Mouse (Mus musculus): Measurements from ENCODE around the gene Ocm. TPM values are rescaled to one million over a fixed set of nuclear protein-coding genes. Genes with fewer than 3 reads are reported as not detected.

The Ocm gene
- polyA plus RNA-seq, 1 experiment, result not detected

DNA sequence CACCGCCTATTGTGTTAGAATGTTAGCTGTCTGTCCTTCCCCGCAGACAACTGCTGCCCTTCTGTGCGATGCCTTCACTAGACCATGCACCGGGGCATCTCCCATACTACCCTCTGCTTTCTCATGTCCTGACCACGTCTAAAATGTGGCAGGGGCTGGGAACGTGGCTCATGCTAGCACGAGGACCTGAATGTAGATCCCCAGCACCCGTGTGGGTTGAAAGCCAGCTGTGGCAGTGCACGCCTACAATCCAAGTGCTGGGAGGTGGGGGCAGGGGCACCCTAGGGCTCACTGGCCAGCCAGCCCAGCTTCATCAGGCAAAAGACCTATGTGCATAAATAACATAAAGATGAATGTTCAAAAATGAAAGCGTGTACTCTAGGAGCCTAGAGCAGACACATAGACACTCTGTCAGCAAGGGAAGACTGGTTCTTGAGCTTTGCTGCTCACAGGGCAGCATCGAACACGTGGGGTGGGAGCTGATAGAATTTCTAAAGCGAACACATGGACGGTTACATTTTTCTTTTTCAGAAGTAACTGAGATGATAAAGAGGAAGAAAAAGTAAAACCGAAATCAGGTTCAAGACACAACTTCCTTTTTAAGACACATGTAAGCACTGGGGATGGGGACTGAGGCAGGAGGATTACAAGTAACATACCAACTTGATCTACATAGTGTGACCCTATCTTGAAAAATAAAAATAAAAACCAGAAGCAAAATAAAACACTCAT, 23.8 kb downstream of the Ocm start:
- Histone ChIP-seq H3K4me1 (ENCODE audit: control insufficient read depth, insufficient read depth, low read length) (no peaks in the 10 kb centered on the region), H3K4me3 (ENCODE audit: insufficient read depth, low read depth, low read length) (no peak overlapping the region), H3K27me3 (replicated peaks; ENCODE audit: control insufficient read depth, insufficient read depth, low read length) (no peaks in the 10 kb centered on the region), H3K27ac (ENCODE audit: insufficient read depth, low read depth, low read length) (no peak overlapping the region), H3K36me3 (ENCODE audit: control insufficient read depth, insufficient read depth, low read length) (peaks cover 7% of the 10 kb centered on the region)
- WGBS, result 85% methylated on average over 15 of the region's 15 CpGs
- no peak for DNase-seq
- no peak for TF ChIP-seq CTCF (conservative IDR thresholded peaks at IDR 0.05; ENCODE audit: insufficient read depth, insufficient read length, low read depth, low read length)
- TF ChIP-seq POLR2A (IDR thresholded peaks at IDR 0.05; ENCODE audit: low read depth, low read length), result no peak

DNA sequence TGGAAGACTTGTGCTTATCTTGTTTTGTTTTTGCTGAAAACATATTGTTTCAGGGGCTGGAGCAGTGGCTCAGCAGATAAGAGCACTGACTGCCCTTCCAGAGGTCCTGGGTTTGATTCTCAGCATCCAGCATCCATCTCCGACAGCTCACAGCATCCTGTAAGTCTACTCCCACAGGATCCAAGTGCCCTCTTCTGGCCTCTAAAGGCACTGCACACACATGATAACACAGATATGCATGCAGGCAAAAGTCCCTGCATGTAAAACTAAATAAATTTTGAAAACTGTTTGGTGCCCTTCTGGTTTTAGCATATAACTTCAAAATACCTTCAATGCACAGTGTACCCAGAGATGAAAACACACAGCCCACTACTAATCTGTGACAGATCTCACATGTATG, 27.1 kb downstream of the Ocm start:
- DNase-seq, result no peak
- H3K27me3 ChIP-seq (replicated peaks; ENCODE audit: control insufficient read depth, insufficient read depth, low read length), result no peaks in the 10 kb centered on the region
- WGBS, result 88% methylated on average over 1 of the region's 1 CpGs
- H3K4me3 ChIP-seq (ENCODE audit: insufficient read depth, low read depth, low read length), result no peak overlapping the region
- H3K4me1 ChIP-seq (ENCODE audit: control insufficient read depth, insufficient read depth, low read length), result no peaks in the 10 kb centered on the region
- TF ChIP-seq POLR2A (IDR thresholded peaks at IDR 0.05; ENCODE audit: low read depth, low read length) (no peak), CTCF (conservative IDR thresholded peaks at IDR 0.05; ENCODE audit: insufficient read depth, insufficient read length, low read depth, low read length) (0 out of 2 replicates have a peak, but pooled peaks have one; percentile 26)
- no peak overlapping the region for H3K27ac ChIP-seq (ENCODE audit: insufficient read depth, low read depth, low read length)
- peaks cover 8% of the 10 kb centered on the region for H3K36me3 ChIP-seq (ENCODE audit: control insufficient read depth, insufficient read depth, low read length)

DNA sequence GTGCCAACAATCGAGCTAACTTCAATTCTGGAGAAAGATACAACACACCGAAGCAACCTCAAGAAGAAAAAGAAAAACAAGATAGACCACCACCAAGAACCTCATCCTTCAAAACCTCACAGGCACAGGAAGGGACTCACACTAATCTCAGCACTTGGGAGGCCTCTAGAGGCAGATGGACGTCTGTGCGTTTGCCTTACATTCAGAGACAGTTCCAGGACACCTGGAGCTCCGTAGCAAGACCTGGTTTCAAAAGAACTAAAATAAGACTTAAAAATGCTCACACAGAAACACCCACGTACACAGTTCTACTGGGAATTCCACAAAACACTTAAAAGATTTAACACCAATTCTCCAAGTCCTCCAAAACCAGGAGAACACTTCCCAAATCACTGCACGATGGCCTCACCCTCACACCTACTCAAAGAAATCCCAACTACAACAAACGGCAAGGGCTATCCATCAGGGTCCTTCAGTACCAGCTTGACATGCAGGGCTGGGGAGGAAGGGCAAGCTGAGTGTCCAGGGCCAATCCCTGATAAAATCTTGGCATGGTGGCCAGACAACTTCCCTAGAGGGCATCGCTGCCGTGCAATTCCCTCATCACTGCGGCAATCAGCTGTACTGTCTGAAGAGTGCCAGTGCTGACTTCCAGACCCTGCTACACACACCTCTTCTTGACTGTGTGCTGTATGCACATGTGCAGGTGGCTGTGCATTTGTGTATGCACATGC, 31.7 kb downstream of the Ocm start:
- WGBS, result 66% methylated on average over 11 of the region's 11 CpGs
- no peak for DNase-seq
- Histone ChIP-seq H3K27me3 (replicated peaks; ENCODE audit: control insufficient read depth, insufficient read depth, low read length) (no peaks in the 10 kb centered on the region), H3K36me3 (ENCODE audit: control insufficient read depth, insufficient read depth, low read length) (peaks cover 15% of the 10 kb centered on the region), H3K4me3 (ENCODE audit: insufficient read depth, low read depth, low read length) (no peak overlapping the region), H3K4me1 (ENCODE audit: control insufficient read depth, insufficient read depth, low read length) (no peaks in the 10 kb centered on the region), H3K27ac (ENCODE audit: insufficient read depth, low read depth, low read length) (no peak overlapping the region)
- no peak for TF ChIP-seq POLR2A (IDR thresholded peaks at IDR 0.05; ENCODE audit: low read depth, low read length)
- TF ChIP-seq CTCF (conservative IDR thresholded peaks at IDR 0.05; ENCODE audit: insufficient read depth, insufficient read length, low read depth, low read length), result no peak; the same call in 1 of the 2 replicates

DNA sequence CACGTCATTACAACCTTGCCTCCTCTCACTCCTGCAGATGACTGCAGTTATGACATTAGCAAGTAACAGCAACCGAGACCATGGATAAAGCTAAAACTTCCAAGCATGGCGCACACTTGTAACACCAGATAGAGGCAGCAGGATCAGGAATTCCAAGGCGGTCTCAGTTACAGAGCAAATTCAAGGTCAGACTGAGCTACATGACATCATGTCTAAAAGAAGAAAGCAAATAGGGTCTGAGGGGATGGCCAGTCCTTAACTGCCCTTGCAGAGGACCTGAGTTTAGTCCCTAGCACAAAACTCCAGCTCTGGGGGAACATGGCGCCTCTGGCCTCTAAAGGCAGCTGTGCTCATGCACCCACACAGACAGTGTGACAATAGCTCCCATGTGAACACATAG, 32.6 kb downstream of the Ocm start:
- TF ChIP-seq CTCF (conservative IDR thresholded peaks at IDR 0.05; ENCODE audit: insufficient read depth, insufficient read length, low read depth, low read length) (no peak), POLR2A (IDR thresholded peaks at IDR 0.05; ENCODE audit: low read depth, low read length) (no peak)
- Histone ChIP-seq H3K36me3 (ENCODE audit: control insufficient read depth, insufficient read depth, low read length) (peaks cover 12% of the 10 kb centered on the region), H3K27me3 (replicated peaks; ENCODE audit: control insufficient read depth, insufficient read depth, low read length) (no peaks in the 10 kb centered on the region), H3K4me3 (ENCODE audit: insufficient read depth, low read depth, low read length) (no peak overlapping the region), H3K27ac (ENCODE audit: insufficient read depth, low read depth, low read length) (no peak overlapping the region), H3K4me1 (ENCODE audit: control insufficient read depth, insufficient read depth, low read length) (no peaks in the 10 kb centered on the region)
- WGBS, result 90% methylated on average over 5 of the region's 5 CpGs
- DNase-seq, result no peak

DNA sequence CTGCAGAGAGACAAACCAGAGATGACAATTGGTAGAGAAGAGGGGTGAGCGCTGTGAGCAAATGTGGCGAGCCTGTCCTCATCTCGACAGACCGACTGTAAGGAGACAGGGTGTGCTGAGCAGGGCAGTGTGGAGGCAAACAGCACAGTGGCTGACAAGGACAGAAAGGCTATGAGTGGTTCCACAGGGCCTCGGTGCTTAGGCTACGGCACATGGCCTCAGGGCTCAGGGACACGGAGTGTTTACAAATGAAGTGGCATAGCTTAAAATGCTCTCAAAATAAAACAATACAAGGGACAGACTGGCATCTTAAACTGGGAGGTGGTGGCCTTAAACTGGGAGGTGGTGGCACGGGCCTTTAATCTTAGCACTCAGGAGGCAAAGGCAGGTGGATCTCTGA, 33.2 kb downstream of the Ocm start:
- WGBS, result 86% methylated on average over 8 of the region's 8 CpGs
- Histone ChIP-seq H3K36me3 (ENCODE audit: control insufficient read depth, insufficient read depth, low read length) (peaks cover 15% of the 10 kb centered on the region), H3K27me3 (replicated peaks; ENCODE audit: control insufficient read depth, insufficient read depth, low read length) (no peaks in the 10 kb centered on the region), H3K4me1 (ENCODE audit: control insufficient read depth, insufficient read depth, low read length) (no peaks in the 10 kb centered on the region), H3K27ac (ENCODE audit: insufficient read depth, low read depth, low read length) (no peak overlapping the region), H3K4me3 (ENCODE audit: insufficient read depth, low read depth, low read length) (no peak overlapping the region)
- no peak for DNase-seq
- TF ChIP-seq CTCF (conservative IDR thresholded peaks at IDR 0.05; ENCODE audit: insufficient read depth, insufficient read length, low read depth, low read length) (no peak), POLR2A (IDR thresholded peaks at IDR 0.05; ENCODE audit: low read depth, low read length) (no peak)

DNA sequence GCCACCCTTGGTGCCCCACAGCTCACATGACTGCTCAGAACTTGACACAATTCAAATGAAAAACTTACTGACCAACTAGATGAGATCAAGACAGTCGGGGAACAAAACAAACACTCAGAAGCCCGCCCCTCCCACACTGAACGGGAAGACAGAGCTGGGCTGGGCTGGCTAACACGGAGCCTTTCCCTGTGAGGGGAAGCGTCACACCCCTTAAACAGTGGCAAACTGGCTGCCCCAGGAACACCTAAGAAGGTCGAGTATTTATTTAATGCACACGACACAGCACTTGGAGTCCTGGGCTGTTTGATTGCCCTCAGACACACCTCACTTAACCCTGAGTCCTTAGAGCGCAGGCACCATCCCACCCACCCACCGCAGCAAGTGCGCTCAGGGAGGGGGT, 33.8 kb downstream of the Ocm start:
- H3K4me1 ChIP-seq (ENCODE audit: control insufficient read depth, insufficient read depth, low read length), result no peaks in the 10 kb centered on the region
- H3K36me3 ChIP-seq (ENCODE audit: control insufficient read depth, insufficient read depth, low read length), result peaks cover 14% of the 10 kb centered on the region
- TF ChIP-seq POLR2A (IDR thresholded peaks at IDR 0.05; ENCODE audit: low read depth, low read length) (no peak), CTCF (conservative IDR thresholded peaks at IDR 0.05; ENCODE audit: insufficient read depth, insufficient read length, low read depth, low read length) (no peak)
- no peak overlapping the region for H3K27ac ChIP-seq (ENCODE audit: insufficient read depth, low read depth, low read length)
- DNase-seq, result no peak
- H3K4me3 ChIP-seq (ENCODE audit: insufficient read depth, low read depth, low read length), result no peak overlapping the region
- no peaks in the 10 kb centered on the region for H3K27me3 ChIP-seq (replicated peaks; ENCODE audit: control insufficient read depth, insufficient read depth, low read length)
- 68% methylated on average over 10 of the region's 10 CpGs for WGBS

DNA sequence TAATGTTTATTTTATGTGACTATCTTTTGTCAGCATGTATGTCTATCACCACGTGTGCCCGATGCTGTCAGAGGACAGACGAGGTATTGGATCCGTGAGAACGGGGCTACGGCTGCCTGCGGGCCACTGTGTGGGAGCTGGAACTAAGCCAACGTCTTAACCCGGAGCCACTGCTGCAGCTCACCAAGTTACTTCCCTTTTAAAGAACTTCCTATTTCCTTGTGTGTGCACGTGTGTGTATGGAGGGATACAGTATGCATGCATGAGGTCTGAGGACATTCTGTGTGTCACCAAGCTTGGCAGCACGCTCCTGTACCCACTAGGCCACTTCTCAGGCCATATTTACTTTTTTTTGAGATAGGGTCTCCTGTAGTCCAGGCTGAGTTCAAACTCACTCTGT, 36.4 kb downstream of the Ocm start:
- WGBS, result 82% methylated on average over 11 of the region's 11 CpGs
- no peaks in the 10 kb centered on the region for H3K4me1 ChIP-seq (ENCODE audit: control insufficient read depth, insufficient read depth, low read length)

More for the DNA sequence above, 36.4 kb downstream of the Ocm start:
- no peak for DNase-seq
- no peak overlapping the region for H3K27ac ChIP-seq (ENCODE audit: insufficient read depth, low read depth, low read length)
- TF ChIP-seq POLR2A (IDR thresholded peaks at IDR 0.05; ENCODE audit: low read depth, low read length) (no peak), CTCF (conservative IDR thresholded peaks at IDR 0.05; ENCODE audit: insufficient read depth, insufficient read length, low read depth, low read length) (no peak)
- H3K36me3 ChIP-seq (ENCODE audit: control insufficient read depth, insufficient read depth, low read length), result peaks cover 14% of the 10 kb centered on the region
- H3K4me3 ChIP-seq (ENCODE audit: insufficient read depth, low read depth, low read length), result no peak overlapping the region
- H3K27me3 ChIP-seq (replicated peaks; ENCODE audit: control insufficient read depth, insufficient read depth, low read length), result no peaks in the 10 kb centered on the region
